Mouse (Mus musculus) stomach, postnatal 0 days (tissue): Measurements from ENCODE around the gene Slc9a9.

Experiments
- CTCF ChIP-seq: IDR thresholded peaks from 2 replicates; pipeline ENCODE4 v1.5.1; 2016; ENCODE audit warnings: antibody characterized with exemption, low read depth, mild to moderate bottlenecking, moderate library complexity
- EP300 ChIP-seq: optimal IDR thresholded peaks from 2 replicates; pipeline ENCODE3; 2016; ENCODE audit warnings: antibody characterized with exemption

GRCm38 (mm10) chr9:95160575-95161300 is 491.0 kb downstream of the Slc9a9 start:
- TF ChIP-seq EP300, result no peak
- no peak for TF ChIP-seq CTCF
